Mouse (Mus musculus) kidney, adult 18-20 months (tissue): ENCODE data around the gene Zfp553.

Experiments
- DNase-seq: peaks from one replicate; pipeline ENCODE4 v3.0.0; 2021

The Zfp553 gene

DNA sequence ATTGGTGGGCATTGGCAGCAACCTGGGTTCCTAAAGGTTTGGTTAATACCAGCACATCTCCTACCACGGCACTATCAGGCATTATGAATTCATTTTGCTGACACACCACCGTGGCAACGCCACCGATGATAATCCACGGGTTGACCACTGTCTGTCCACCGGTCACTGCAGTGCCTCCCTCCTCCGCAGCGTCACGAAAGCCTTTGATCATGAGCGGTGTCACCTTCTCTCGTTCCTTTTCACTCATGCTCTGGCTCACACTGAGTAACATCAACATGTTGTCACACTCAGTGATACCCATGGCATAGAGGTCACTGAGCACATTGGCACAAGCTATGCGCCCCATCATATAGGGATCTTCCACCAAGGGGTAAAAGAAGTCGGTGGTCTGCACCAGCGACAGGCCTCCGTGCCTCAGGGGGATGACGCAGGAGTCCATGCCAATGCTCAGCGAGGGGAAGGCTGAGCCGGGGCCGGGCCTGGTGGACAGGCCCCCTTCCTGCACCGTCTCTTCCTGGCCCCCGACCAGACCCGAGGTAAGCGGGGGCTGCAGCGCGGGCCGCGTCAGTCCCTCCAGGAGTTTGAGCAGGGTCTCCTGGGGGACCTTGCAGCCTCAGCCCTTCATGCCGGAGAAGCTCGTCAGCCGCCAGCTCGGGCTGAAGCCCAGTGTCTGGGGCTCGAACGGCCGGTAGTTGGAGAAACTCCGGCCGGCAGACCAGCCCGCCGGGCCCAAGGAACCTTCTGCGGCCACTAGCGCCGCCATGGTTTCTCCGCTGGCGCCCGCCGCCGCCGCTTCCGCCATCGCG, 40.5 kb downstream of the Zfp553 start:
- peak; percentile 37 for DNase-seq

DNA sequence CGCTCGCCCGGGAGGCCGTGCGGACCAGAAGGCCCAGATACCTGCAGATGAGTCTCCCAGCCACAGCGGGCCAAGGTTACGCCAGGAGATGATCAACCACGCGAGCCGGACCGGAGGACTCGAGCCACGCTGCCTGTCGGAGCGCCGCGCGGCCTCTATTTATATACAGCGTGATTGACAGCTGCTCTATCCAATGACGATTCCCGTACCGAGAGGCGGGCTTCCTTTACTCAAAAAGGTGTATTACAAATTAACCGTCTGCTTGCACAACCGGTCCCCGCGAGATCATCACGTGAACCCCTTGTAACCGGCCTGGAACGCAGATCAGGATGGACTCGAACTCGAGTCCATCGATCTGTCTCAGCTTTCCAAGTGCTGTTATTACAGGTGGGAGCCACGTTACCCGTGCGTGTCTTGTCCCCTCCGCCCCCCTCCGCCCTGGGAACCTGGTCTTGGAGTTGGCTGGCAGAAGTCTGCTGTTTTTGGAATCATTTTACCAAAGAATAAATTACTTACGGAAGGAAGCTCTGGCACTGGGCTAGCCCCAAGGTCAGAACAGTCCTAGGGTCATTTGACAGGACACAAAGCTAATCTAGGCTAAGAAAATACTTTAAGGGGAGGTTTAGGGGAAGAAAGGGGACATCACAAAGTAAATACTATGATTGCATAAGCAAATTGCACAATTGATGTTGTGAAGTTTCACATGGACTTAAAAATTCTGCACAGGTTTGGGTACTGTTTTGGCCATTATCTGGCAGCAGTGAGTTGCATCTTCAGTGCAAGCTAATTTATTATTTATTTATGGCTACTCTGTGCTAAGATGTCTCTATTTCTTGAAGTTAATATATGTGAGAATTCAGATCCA, 41.3 kb downstream of the Zfp553 start, which contains the start of gene Sephs2:
Gene Sephs2, minus strand, starts transcription at position 131 of the 865 bp plus-strand sequence.
- DNase-seq = peak; percentile 99

DNA sequence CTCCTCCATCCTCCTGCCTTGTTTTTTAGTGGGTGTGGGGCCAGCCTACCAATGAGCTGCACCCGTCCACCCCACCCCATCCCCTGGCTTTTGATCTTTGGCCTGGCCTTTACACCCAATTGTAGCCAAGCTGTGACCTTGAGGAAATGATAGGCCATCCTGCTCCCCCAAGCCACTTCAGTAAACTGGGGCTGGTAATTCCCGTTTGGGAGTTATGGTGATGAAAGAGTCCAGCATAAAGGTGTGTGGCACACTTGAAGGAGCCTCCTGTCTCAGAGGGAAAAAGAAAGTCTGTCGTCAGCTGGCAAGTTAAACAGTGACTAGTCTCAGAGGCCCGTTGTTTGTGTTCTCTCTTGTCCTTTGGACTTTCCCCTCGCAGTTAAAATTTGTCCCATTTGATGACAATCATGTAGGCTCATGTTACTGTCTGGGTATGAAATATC, 43.7 kb downstream of the Zfp553 start:
- DNase-seq = peak; percentile 75

DNA sequence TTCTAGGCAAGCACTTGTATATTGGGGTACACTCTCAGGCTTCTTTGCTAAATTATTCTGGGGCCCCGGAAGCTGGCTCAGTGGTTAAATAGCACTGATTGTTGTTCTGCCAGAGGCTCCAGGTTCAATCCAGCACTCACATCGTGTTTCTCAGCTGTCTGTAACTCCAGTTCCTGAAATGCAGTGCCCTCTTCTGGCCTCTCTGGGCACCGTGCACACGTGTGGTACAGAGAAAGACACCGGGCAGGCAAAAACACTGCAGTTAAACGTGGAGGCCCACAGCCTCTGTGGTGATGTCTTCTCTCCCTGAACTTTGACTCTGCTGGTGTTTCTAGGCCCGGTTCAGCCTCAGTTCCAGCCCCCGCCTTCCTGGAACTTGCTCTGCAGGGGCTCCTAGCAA, 45.5 kb downstream of the Zfp553 start:
- DNase-seq = peak; percentile 59

DNA sequence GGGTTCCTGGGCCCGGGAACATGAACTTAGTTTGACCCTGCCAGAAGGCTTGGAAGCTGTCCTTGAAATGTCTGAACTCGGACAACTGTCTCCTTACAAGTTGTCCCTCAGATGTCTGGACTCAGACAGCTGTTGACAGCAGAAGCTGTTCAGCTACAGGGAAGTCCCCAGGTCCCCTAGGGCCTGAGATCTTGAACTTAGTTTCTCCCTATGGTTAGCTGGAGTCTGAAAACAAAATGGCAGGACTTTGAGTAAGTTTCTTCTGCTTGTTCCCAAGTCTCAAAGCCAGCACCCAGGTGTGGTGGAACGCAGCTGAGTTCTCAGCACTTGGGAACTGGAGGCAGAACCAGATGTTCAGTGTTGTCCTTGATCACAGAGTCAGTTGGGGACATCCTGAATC, 47.2 kb downstream of the Zfp553 start:
- no peak for DNase-seq

DNA sequence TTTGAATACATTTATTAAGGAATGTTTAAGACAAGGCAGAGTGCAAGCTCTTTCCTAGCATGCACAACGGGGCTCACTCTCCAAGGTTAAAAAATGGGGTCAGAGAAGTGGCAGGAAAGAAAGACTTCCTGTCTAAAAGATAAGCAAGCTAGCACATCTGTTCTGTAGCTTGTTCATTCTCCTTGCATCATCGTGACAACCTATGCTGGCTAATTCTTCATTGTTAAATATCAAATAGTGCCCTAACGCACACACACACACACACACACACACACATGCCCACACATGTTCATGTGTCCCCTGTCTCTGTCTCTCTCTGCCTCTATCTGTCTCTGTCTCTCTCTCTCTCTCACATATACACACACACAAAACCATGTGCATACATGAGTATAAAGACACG, 48.3 kb downstream of the Zfp553 start:
- no peak for DNase-seq

DNA sequence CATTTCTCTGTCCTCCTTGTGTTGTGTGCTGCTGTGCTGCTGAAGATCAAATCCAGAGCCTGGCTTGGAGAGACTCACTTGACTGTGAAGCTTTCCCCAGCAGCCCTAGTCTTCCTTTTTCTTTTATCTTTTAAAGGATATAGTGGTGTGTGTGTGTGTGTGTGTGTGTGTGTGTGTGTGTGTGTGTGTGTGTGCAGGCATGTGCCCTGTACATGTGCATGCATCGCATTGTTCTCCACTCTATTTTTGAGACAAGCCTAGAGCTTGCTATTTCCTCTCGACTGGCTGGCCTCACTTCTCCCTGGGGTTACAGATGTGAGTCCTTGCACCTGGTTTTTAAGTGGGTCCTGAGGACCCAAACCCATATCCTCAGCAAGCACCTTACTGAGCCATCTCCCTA, 49.3 kb downstream of the Zfp553 start:
- DNase-seq = no peak

DNA sequence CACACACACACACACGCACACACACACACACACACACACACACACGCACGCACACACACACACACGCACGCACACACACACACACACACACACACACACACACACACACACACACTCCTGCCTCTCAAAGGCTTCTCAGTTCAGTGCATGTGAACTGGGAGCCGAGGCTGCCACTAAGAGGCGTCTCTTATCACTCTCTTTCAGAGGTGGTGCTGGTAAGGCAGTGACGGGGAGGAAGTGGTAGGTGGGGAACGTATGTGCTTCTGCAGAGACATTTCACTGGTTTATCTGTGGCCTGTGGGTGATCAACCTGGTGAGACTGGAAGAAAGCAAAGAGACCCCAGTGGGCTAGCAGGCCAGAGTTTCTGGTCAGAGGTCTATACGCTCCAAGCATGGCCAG, 52.3 kb downstream of the Zfp553 start:
- DNase-seq = no peak
